Mouse (Mus musculus) small intestine, adult 2 months (tissue): ENCODE measurements at regions not wholly inside any gene's neighbourhood (a gene's known extent, or its start where the extent isn't known, plus 50 kb on each side); places are given as distances from the start of the nearest gene placed in this dataset.

Experiments
- H3K27ac ChIP-seq: fragments of 200-500 bp; 2 replicates; pipeline ENCODE4 v1.5.1; 2012; ENCODE audit warnings: low read depth, low read length, control low read depth, inconsistent platforms; ENCODE audit not compliant: insufficient read depth
- H3K27me3 ChIP-seq: fragments of 200-500 bp; 2 replicates; pipeline ENCODE4 v1.6.1; 2012; ENCODE audit warnings: mild to moderate bottlenecking, moderate library complexity, low read length, inconsistent platforms; ENCODE audit not compliant: control insufficient read depth, insufficient read depth
- H3K36me3 ChIP-seq: fragments of 200-500 bp; 2 replicates; pipeline ENCODE4 v1.6.1; 2012; ENCODE audit warnings: mild to moderate bottlenecking, low read length, control low read depth, inconsistent platforms; ENCODE audit not compliant: control insufficient read depth, insufficient read depth
- H3K4me1 ChIP-seq: fragments of 200-500 bp; 2 replicates; pipeline ENCODE4 v1.6.1; 2012; ENCODE audit warnings: low read length, inconsistent platforms, mixed read lengths; ENCODE audit not compliant: control insufficient read depth, insufficient read depth, insufficient read length
- H3K4me3 ChIP-seq: fragments of 200-500 bp; 2 replicates; pipeline ENCODE4 v1.5.1; 2012; ENCODE audit warnings: low read depth, mild to moderate bottlenecking, control low read depth, inconsistent platforms, low read length, moderate library complexity
- CTCF ChIP-seq: fragments of 200-500 bp; IDR thresholded peaks from 2 replicates; pipeline ENCODE4 v1.5.1; 2012; ENCODE audit warnings: low read depth, mild to moderate bottlenecking, control low read depth, inconsistent platforms, low read length, moderate library complexity, mixed read lengths; ENCODE audit not compliant: insufficient replicate concordance, insufficient read length; ENCODE audit errors: extremely low read depth
- POLR2A ChIP-seq: fragments of 200-500 bp; IDR thresholded peaks from 2 replicates; pipeline ENCODE4 v1.6.1; 2012; ENCODE audit warnings: low read depth, mild to moderate bottlenecking, control low read depth, inconsistent platforms, low read length, moderate library complexity
- WGBS: fragments of 180-500 bp; shearing (Covaris S2); methylation state at CpG from one replicate; pipeline ENCODE4 v1.1.7; 2018; 5-methylcytosine and 5-hydroxymethylcytosine counted together

GRCm38 (mm10) chr3:119537884-119538283 is 246.4 kb downstream of the Ptbp2 start:
- no peaks in the 10 kb centered on the region for H3K4me1 ChIP-seq
- no peak for TF ChIP-seq POLR2A
- no peak for TF ChIP-seq CTCF
- 73% methylated on average over 7 of the region's 7 CpGs for WGBS
- no peak overlapping the region for H3K27ac ChIP-seq
- H3K4me3 ChIP-seq = no peak overlapping the region
- no peaks in the 10 kb centered on the region for H3K27me3 ChIP-seq
- no peaks in the 10 kb centered on the region for H3K36me3 ChIP-seq

- H3K36me3 ChIP-seq = no peaks in the 10 kb centered on the region
- WGBS = 78% methylated on average over 10 of the region's 10 CpGs
- no peak for TF ChIP-seq POLR2A
- no peak for TF ChIP-seq CTCF
Observed at GRCm38 (mm10) chr3:119524510-119525123, 259.6 kb downstream of the Ptbp2 start.

GRCm38 (mm10) chr3:119512596-119512995 is 271.7 kb downstream of the Ptbp2 start:
- H3K27me3 ChIP-seq = no peaks in the 10 kb centered on the region
- H3K4me3 ChIP-seq = no peak overlapping the region
- H3K4me1 ChIP-seq = no peaks in the 10 kb centered on the region
- 66% methylated on average over 2 of the region's 2 CpGs for WGBS
- H3K27ac ChIP-seq = no peak overlapping the region
- TF ChIP-seq POLR2A (no peak), CTCF (no peak)
- no peaks in the 10 kb centered on the region for H3K36me3 ChIP-seq

More at GRCm38 (mm10) chr3:119524510-119525123, 259.6 kb downstream of the Ptbp2 start:
- Histone ChIP-seq H3K4me1 (no peaks in the 10 kb centered on the region), H3K27me3 (no peaks in the 10 kb centered on the region), H3K4me3 (no peak overlapping the region), H3K27ac (no peak overlapping the region)

- no peaks in the 10 kb centered on the region for H3K4me1 ChIP-seq
- WGBS = 51% methylated on average over 4 of the region's 4 CpGs
- no peaks in the 10 kb centered on the region for H3K27me3 ChIP-seq
- no peak overlapping the region for H3K4me3 ChIP-seq
- TF ChIP-seq CTCF (no peak), POLR2A (no peak)
- no peaks in the 10 kb centered on the region for H3K36me3 ChIP-seq
- no peak overlapping the region for H3K27ac ChIP-seq
Observed at GRCm38 (mm10) chr3:119509132-119509531, 275.1 kb downstream of the Ptbp2 start.

- Histone ChIP-seq H3K4me3 (no peak overlapping the region), H3K4me1 (no peaks in the 10 kb centered on the region), H3K27ac (no peak overlapping the region), H3K27me3 (no peaks in the 10 kb centered on the region), H3K36me3 (no peaks in the 10 kb centered on the region)
- WGBS = 71% methylated on average over 1 of the region's 1 CpGs
- TF ChIP-seq CTCF (no peak), POLR2A (no peak)
Observed at GRCm38 (mm10) chr3:119503471-119503972, 280.7 kb downstream of the Ptbp2 start.

- no peaks in the 10 kb centered on the region for H3K4me1 ChIP-seq
- no peak overlapping the region for H3K4me3 ChIP-seq
- 65% methylated on average over 20 of the region's 20 CpGs for WGBS
Observed at GRCm38 (mm10) chr3:119498711-119499110, 285.6 kb downstream of the Ptbp2 start.

GRCm38 (mm10) chr3:119497880-119498279 is 286.4 kb downstream of the Ptbp2 start:
- TF ChIP-seq POLR2A (no peak), CTCF (no peak)
- no peaks in the 10 kb centered on the region for H3K36me3 ChIP-seq
- WGBS = 73% methylated on average over 7 of the region's 7 CpGs

More at GRCm38 (mm10) chr3:119498711-119499110, 285.6 kb downstream of the Ptbp2 start:
- Histone ChIP-seq H3K27me3 (no peaks in the 10 kb centered on the region; the same call in 1 of the 2 replicates), H3K36me3 (no peaks in the 10 kb centered on the region), H3K27ac (no peak overlapping the region)
- TF ChIP-seq POLR2A = no peak
- TF ChIP-seq CTCF = no peak

More at GRCm38 (mm10) chr3:119497880-119498279, 286.4 kb downstream of the Ptbp2 start:
- Histone ChIP-seq H3K27ac (no peak overlapping the region), H3K27me3 (no peaks in the 10 kb centered on the region; the same call in 1 of the 2 replicates), H3K4me3 (no peak overlapping the region), H3K4me1 (no peaks in the 10 kb centered on the region)
